Mouse (Mus musculus): ENCODE measurements at regions not wholly inside any gene's neighbourhood (a gene's known extent, or its start where the extent isn't known, plus 50 kb on each side); places are given as distances from the start of the nearest gene placed in this dataset.

GRCm38 (mm10) chr11:48605223-48605824, 194.8 kb upstream of the Rack1 start:
- no peak overlapping the region for H3K27ac ChIP-seq (replicated peaks)
- H3K9ac ChIP-seq (replicated peaks): no peak overlapping the region
- no peaks in the 10 kb centered on the region for H3K27me3 ChIP-seq (replicated peaks)
- H3K9me3 ChIP-seq (replicated peaks): no peaks in the 10 kb centered on the region
- H3K36me3 ChIP-seq: no peaks in the 10 kb centered on the region
- H3K4me1 ChIP-seq: no peaks in the 10 kb centered on the region
- H3K4me3 ChIP-seq (replicated peaks): no peak overlapping the region
- no peak overlapping the region for H3K4me2 ChIP-seq
- ATAC-seq (ENCODE audit: low FRiP score): no peak
- WGBS: 66% methylated on average over 5 of the region's 5 CpGs

GRCm38 (mm10) chr11:48601096-48601495, 199.0 kb upstream of the Rack1 start:
- H3K4me1 ChIP-seq: peaks cover 6% of the 10 kb centered on the region; the same call in 1 of the 2 replicates
- H3K4me2 ChIP-seq: no peak overlapping the region
- 81% methylated on average over 1 of the region's 1 CpGs for WGBS
- no peaks in the 10 kb centered on the region for H3K36me3 ChIP-seq
- no peaks in the 10 kb centered on the region for H3K27me3 ChIP-seq (replicated peaks)
- no peak overlapping the region for H3K4me3 ChIP-seq (replicated peaks)
- H3K27ac ChIP-seq (replicated peaks): no peak overlapping the region
- H3K9me3 ChIP-seq (replicated peaks): no peaks in the 10 kb centered on the region
- ATAC-seq (ENCODE audit: low FRiP score): no peak
- H3K9ac ChIP-seq (replicated peaks): no peak overlapping the region

GRCm38 (mm10) chr11:48599573-48600127, 200.5 kb upstream of the Rack1 start:
- Histone ChIP-seq H3K4me3 (replicated peaks) (no peak overlapping the region), H3K27ac (replicated peaks) (no peak overlapping the region), H3K4me2 (no peak overlapping the region), H3K9ac (replicated peaks) (no peak overlapping the region), H3K27me3 (replicated peaks) (no peaks in the 10 kb centered on the region), H3K4me1 (peaks cover 6% of the 10 kb centered on the region; the same call in 1 of the 2 replicates), H3K36me3 (no peaks in the 10 kb centered on the region), H3K9me3 (replicated peaks) (no peaks in the 10 kb centered on the region)
- peak; percentile 45; the same call in 1 of the 2 replicates for ATAC-seq (ENCODE audit: low FRiP score)
- 50% methylated on average over 5 of the region's 5 CpGs for WGBS

- H3K27me3 ChIP-seq (replicated peaks): no peaks in the 10 kb centered on the region
- no peak overlapping the region for H3K27ac ChIP-seq (replicated peaks)
- H3K4me3 ChIP-seq (replicated peaks): no peak overlapping the region
- peaks cover 6% of the 10 kb centered on the region; the same call in 1 of the 2 replicates for H3K4me1 ChIP-seq
- no peak overlapping the region for H3K9ac ChIP-seq (replicated peaks)
- no peaks in the 10 kb centered on the region for H3K36me3 ChIP-seq
- H3K4me2 ChIP-seq: no peak overlapping the region
- no peak for ATAC-seq (ENCODE audit: low FRiP score)
- H3K9me3 ChIP-seq (replicated peaks): no peaks in the 10 kb centered on the region
These were observed 201.1 kb upstream of the Rack1 start for GRCm38 (mm10) chr11:48599033-48599432.

GRCm38 (mm10) chr11:48594429-48594828, 205.7 kb upstream of the Rack1 start:
- whole genome bisulfite sequencing: 40% methylated on average over 5 of the region's 5 CpGs
- H3K4me3 ChIP-seq (replicated peaks): no peak overlapping the region
- ATAC-seq (ENCODE audit: low FRiP score): no peak
- H3K27ac ChIP-seq (replicated peaks): no peak overlapping the region
- H3K9me3 ChIP-seq (replicated peaks): no peaks in the 10 kb centered on the region
- H3K27me3 ChIP-seq (replicated peaks): no peaks in the 10 kb centered on the region
- H3K36me3 ChIP-seq: no peaks in the 10 kb centered on the region
- H3K4me2 ChIP-seq: no peak overlapping the region
- H3K9ac ChIP-seq (replicated peaks): no peak overlapping the region
- H3K4me1 ChIP-seq: peaks cover 1% of the 10 kb centered on the region; the same call in 1 of the 2 replicates

GRCm38 (mm10) chr11:48588833-48589649, 211.1 kb upstream of the Rack1 start:
- Histone ChIP-seq H3K4me2 (no peak overlapping the region), H3K9ac (replicated peaks) (no peak overlapping the region), H3K9me3 (replicated peaks) (no peaks in the 10 kb centered on the region), H3K4me1 (no peaks in the 10 kb centered on the region), H3K4me3 (replicated peaks) (no peak overlapping the region), H3K27ac (replicated peaks) (no peak overlapping the region), H3K36me3 (no peaks in the 10 kb centered on the region), H3K27me3 (replicated peaks) (no peaks in the 10 kb centered on the region)
- WGBS: 32% methylated on average over 9 of the region's 9 CpGs
- peak; percentile 77 for ATAC-seq (ENCODE audit: low FRiP score)

GRCm38 (mm10) chr11:48568769-48569168, 231.4 kb upstream of the Rack1 start:
- Histone ChIP-seq H3K4me1 (0 out of 2 replicates have a peak, but pooled peaks cover 3% of the 10 kb centered on the region), H3K27ac (replicated peaks) (no peak overlapping the region), H3K36me3 (no peaks in the 10 kb centered on the region), H3K27me3 (replicated peaks) (no peaks in the 10 kb centered on the region), H3K9me3 (replicated peaks) (no peaks in the 10 kb centered on the region), H3K4me2 (no peak overlapping the region), H3K9ac (replicated peaks) (no peak overlapping the region), H3K4me3 (replicated peaks) (no peak overlapping the region)
- 91% methylated on average over 3 of the region's 3 CpGs for WGBS
- ATAC-seq (ENCODE audit: low FRiP score): no peak

- ATAC-seq (ENCODE audit: low FRiP score): no peak
- Histone ChIP-seq H3K4me1 (0 out of 2 replicates have a peak, but pooled peaks cover 3% of the 10 kb centered on the region), H3K4me2 (no peak overlapping the region), H3K9me3 (replicated peaks) (no peaks in the 10 kb centered on the region), H3K4me3 (replicated peaks) (no peak overlapping the region), H3K27me3 (replicated peaks) (no peaks in the 10 kb centered on the region), H3K36me3 (no peaks in the 10 kb centered on the region), H3K27ac (replicated peaks) (no peak overlapping the region), H3K9ac (replicated peaks) (no peak overlapping the region)
- WGBS: 59% methylated on average over 6 of the region's 6 CpGs
These were observed 232.3 kb upstream of the Rack1 start for GRCm38 (mm10) chr11:48567583-48568562.

GRCm38 (mm10) chr11:48558053-48558452, 242.1 kb upstream of the Rack1 start:
- no peaks in the 10 kb centered on the region for H3K27me3 ChIP-seq (replicated peaks)
- 86% methylated on average over 1 of the region's 1 CpGs for WGBS
- no peak overlapping the region for H3K4me3 ChIP-seq (replicated peaks)

GRCm38 (mm10) chr11:48552006-48552405, 248.1 kb upstream of the Rack1 start:
- no peak overlapping the region for H3K4me2 ChIP-seq
- H3K4me3 ChIP-seq (replicated peaks): no peak overlapping the region
- no peaks in the 10 kb centered on the region for H3K36me3 ChIP-seq
- H3K4me1 ChIP-seq: no peaks in the 10 kb centered on the region
- H3K9me3 ChIP-seq (replicated peaks): no peaks in the 10 kb centered on the region
- no peak for ATAC-seq (ENCODE audit: low FRiP score)
- H3K27me3 ChIP-seq (replicated peaks): no peaks in the 10 kb centered on the region
- WGBS: 91% methylated on average over 3 of the region's 3 CpGs
- H3K27ac ChIP-seq (replicated peaks): no peak overlapping the region
- H3K9ac ChIP-seq (replicated peaks): no peak overlapping the region

More at GRCm38 (mm10) chr11:48558053-48558452, 242.1 kb upstream of the Rack1 start:
- no peak for ATAC-seq (ENCODE audit: low FRiP score)
- H3K4me1 ChIP-seq: no peaks in the 10 kb centered on the region
- H3K36me3 ChIP-seq: no peaks in the 10 kb centered on the region
- no peak overlapping the region for H3K9ac ChIP-seq (replicated peaks)
- no peaks in the 10 kb centered on the region for H3K9me3 ChIP-seq (replicated peaks)
- H3K4me2 ChIP-seq: no peak overlapping the region
- H3K27ac ChIP-seq (replicated peaks): no peak overlapping the region

GRCm38 (mm10) chr11:48551201-48551600, 248.9 kb upstream of the Rack1 start:
- no peaks in the 10 kb centered on the region for H3K9me3 ChIP-seq (replicated peaks)
- no peak overlapping the region for H3K27ac ChIP-seq (replicated peaks)
- H3K4me3 ChIP-seq (replicated peaks): no peak overlapping the region
- H3K4me1 ChIP-seq: no peaks in the 10 kb centered on the region
- no peak overlapping the region for H3K4me2 ChIP-seq
- H3K36me3 ChIP-seq: no peaks in the 10 kb centered on the region
- no peak for ATAC-seq (ENCODE audit: low FRiP score)
- WGBS: 85% methylated on average over 2 of the region's 2 CpGs
- H3K27me3 ChIP-seq (replicated peaks): no peaks in the 10 kb centered on the region
- H3K9ac ChIP-seq (replicated peaks): no peak overlapping the region

Measured in neural tube, embryonic 15.5 days (tissue).